Mouse (Mus musculus) liver, embryonic 16.5 days (tissue): ENCODE measurements around the gene Lrrc8e. TPM values are rescaled to one million over a fixed set of nuclear protein-coding genes. Genes with fewer than 3 reads are reported as not detected.

Experiments used
- ATAC-seq: fragments of 200-750 bp; cut with Nextera tagmentation; 2 replicates; pipeline ENCODE4 v1.8.0; 2017; ENCODE audit warnings: low read depth, mild to moderate bottlenecking, moderate number of reproducible peaks, moderate library complexity
- H3K27ac ChIP-seq: fragments of 300-500 bp; sonication (generic); 2 replicates; pipeline ENCODE4 v1.5.1; 2014; ENCODE audit warnings: mild to moderate bottlenecking, low read length
- H3K27me3 ChIP-seq: fragments of 300-500 bp; sonication (generic); 2 replicates; pipeline ENCODE4 v1.6.1; 2014; ENCODE audit warnings: low read depth, low read length, mixed read lengths; ENCODE audit not compliant: control insufficient read depth, insufficient read depth
- H3K36me3 ChIP-seq: fragments of 300-500 bp; sonication (generic); 2 replicates; pipeline ENCODE4 v1.6.1; 2014; ENCODE audit warnings: mild to moderate bottlenecking; ENCODE audit not compliant: control insufficient read depth, insufficient read depth
- H3K4me1 ChIP-seq: fragments of 300-500 bp; sonication (generic); 2 replicates; pipeline ENCODE4 v1.6.1; 2014; ENCODE audit warnings: low read depth, low read length, mixed read lengths; ENCODE audit not compliant: control insufficient read depth
- H3K4me2 ChIP-seq: fragments of 300-500 bp; sonication (generic); 2 replicates; pipeline ENCODE4 v1.6.1; 2014; ENCODE audit warnings: low read depth, low read length, mixed read lengths
- H3K4me3 ChIP-seq: fragments of 300-500 bp; sonication (generic); 2 replicates; pipeline ENCODE4 v1.5.1; 2014; ENCODE audit warnings: low read depth, mild to moderate bottlenecking, low read length
- H3K9ac ChIP-seq: fragments of 300-500 bp; sonication (generic); 2 replicates; pipeline ENCODE4 v1.6.1; 2014; ENCODE audit warnings: low read depth, low read length
- H3K9me3 ChIP-seq: fragments of 300-500 bp; sonication (generic); replicated peaks from 2 replicates; pipeline ENCODE4 v1.6.1; 2016; ENCODE audit warnings: low read length; ENCODE audit not compliant: control insufficient read depth
- WGBS: fragments of 180-500 bp; shearing (Covaris S2); extraction: QIAGEN DNeasy Blood & Tissue Kit; methylation state at CpG from one replicate; pipeline ENCODE4 v1.1.7; 2014; ENCODE audit not compliant: insufficient replicate concordance; 5-methylcytosine and 5-hydroxymethylcytosine counted together
- polyA plus RNA-seq: library from polyadenylated mRNA; unstranded; fragments of >200 nt; fragmentation: Nextera tagmentation; extraction: Ambion mirVana; gene quantifications from 2 replicates; pipeline ENCODE4 v1.2.1, GENCODE M21; 2015

Lrrc8e gene
- polyA plus RNA-seq, 1 experiment from 2014 or later, result 0.38 TPM

- Histone ChIP-seq H3K36me3 (peaks cover 3% of the 10 kb centered on the region; the same call in 1 of the 2 replicates), H3K9ac (peak overlapping the region; percentile 79), H3K4me3 (peak overlapping the region; percentile 81), H3K4me1 (peaks cover 9% of the 10 kb centered on the region), H3K4me2 (peak overlapping the region; percentile 94), H3K27me3 (no peaks in the 10 kb centered on the region), H3K9me3 (no peaks in the 10 kb centered on the region), H3K27ac (peak overlapping the region; percentile 54; the same call in 1 of the 2 replicates)
- WGBS, result 24% methylated on average over 9 of the region's 9 CpGs
- ATAC-seq, result no peak
Measured at GRCm38 (mm10) chr8:4276111-4276465, 49.5 kb downstream of the Lrrc8e start.

Other genes starting within 250 kb of the Lrrc8e start
- 2.5 and 3.3 TPM in 2 replicates for gene Cd209f, start 121.0 kb upstream of the Lrrc8e start, polyA plus RNA-seq
- gene Cd209g, start 92.7 kb upstream of the Lrrc8e start, polyA plus RNA-seq, result 0.12 and 0.21 TPM in 2 replicates
- 5.7 and 6.0 TPM in 2 replicates for gene Evi5l, start 60.3 kb upstream of the Lrrc8e start, polyA plus RNA-seq
- 0.32 and 0.47 TPM in 2 replicates for gene Prr36, start 9.4 kb upstream of the Lrrc8e start, polyA plus RNA-seq
- gene Map2k7, start 11.9 kb downstream of the Lrrc8e start, polyA plus RNA-seq, result 8.6 and 9.5 TPM in 2 replicates
- not detected in 2 replicates for gene Gm49320, start 12.0 kb downstream of the Lrrc8e start, polyA plus RNA-seq
- gene Tgfbr3l, start 21.4 kb downstream of the Lrrc8e start, polyA plus RNA-seq, result 0.82 and 1.1 TPM in 2 replicates
- 14.0 and 14.1 TPM in 2 replicates for gene Snapc2, start 26.3 kb downstream of the Lrrc8e start, polyA plus RNA-seq
- gene Ctxn1, start 32.4 kb downstream of the Lrrc8e start, polyA plus RNA-seq, result 1.3 and 1.5 TPM in 2 replicates
- gene Timm44, start 49.1 kb downstream of the Lrrc8e start, polyA plus RNA-seq, result 28.3 and 30.0 TPM in 2 replicates
- gene Ccl25, start 98.4 kb downstream of the Lrrc8e start, polyA plus RNA-seq, result 5.3 and 6.5 TPM in 2 replicates
- gene Elavl1, start 98.6 kb downstream of the Lrrc8e start, polyA plus RNA-seq, result 80.1 and 85.0 TPM in 2 replicates